Mouse (Mus musculus) skeletal muscle tissue, postnatal 0 days (tissue): ENCODE measurements around the gene Glra2. TPM values are rescaled to one million over a fixed set of nuclear protein-coding genes. Genes with fewer than 3 reads are reported as not detected.

ENCODE experiments used
- polyA plus RNA-seq: library from polyadenylated mRNA; unstranded; fragments of >200 nt; fragmentation: Nextera tagmentation; extraction: Ambion mirVana; gene quantifications from 2 replicates; pipeline ENCODE4 v1.2.1, GENCODE M21; 2015

Gene Glra2
- not detected in 2 replicates for polyA plus RNA-seq

GRCm38 (mm10) chrX:165326939-165327698 is at the start of gene Glra2:
TSS of gene Glra2 (minus strand) at chrX:165327393.

